Mouse (Mus musculus) liver, postnatal 0 days (tissue): ENCODE data around the gene Zfp566.
"Not testable (repeated sequence)": the region's sequence is repeated elsewhere in the genome, so short reads cannot be mapped to it uniquely, and the experiment has no call there.

Experiments
- CTCF ChIP-seq: sonication (generic); IDR thresholded peaks from 2 replicates; pipeline ENCODE4 v1.5.1; 2016; ENCODE audit warnings: antibody characterized with exemption, low read depth
- EP300 ChIP-seq: IDR thresholded peaks from 2 replicates; pipeline ENCODE4 v1.6.1; 2016; ENCODE audit warnings: antibody characterized with exemption, low read depth, mild to moderate bottlenecking

GRCm38 (mm10) chr7:30117935-30118334 lies 27.6 kb upstream of the Zfp566 start:
- TF ChIP-seq CTCF, EP300: not testable (repeated sequence)
